Mouse (Mus musculus) testis, adult 2 months (tissue): Measurements from ENCODE around the gene Rnf38.

Experiments used
- CTCF ChIP-seq: fragments of 200-500 bp; IDR thresholded peaks from 2 replicates; pipeline ENCODE4 v1.5.1; 2012; ENCODE audit warnings: low read depth, mild to moderate bottlenecking, inconsistent platforms, low read length, moderate library complexity; ENCODE audit not compliant: control insufficient read depth, insufficient read depth, insufficient replicate concordance
- POLR2A ChIP-seq: fragments of 200-500 bp; IDR thresholded peaks from 2 replicates; pipeline ENCODE4 v1.6.1; 2012; ENCODE audit warnings: low read depth, mild to moderate bottlenecking, inconsistent platforms, low read length, moderate library complexity; ENCODE audit not compliant: control insufficient read depth

- TF ChIP-seq CTCF (no peak), POLR2A (no peak)
Measured at GRCm38 (mm10) chr4:44253191-44253590, 19.6 kb upstream of the Rnf38 start.
